Comparison of ENCODE assay signal across 19 mouse cellular contexts in the genomic region with DNA sequence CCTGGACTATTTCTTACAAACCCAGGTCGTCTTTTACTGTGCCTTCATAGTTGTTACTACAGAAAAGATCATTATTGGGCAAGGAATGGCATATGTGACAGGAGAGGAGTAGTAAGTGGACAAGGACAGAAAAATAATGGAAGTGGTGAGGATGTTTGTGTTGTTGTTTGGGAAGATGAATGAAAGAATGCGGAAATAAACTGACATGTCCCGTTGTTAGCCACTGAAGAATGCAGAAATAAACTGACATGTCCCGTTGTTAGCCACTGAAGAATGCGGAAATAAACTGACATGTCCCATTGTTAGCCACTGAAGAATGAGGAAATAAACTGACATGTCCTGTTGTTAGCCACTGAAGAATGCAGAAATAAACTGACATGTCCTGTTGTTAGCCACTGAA.
A peak's percentile ranks its signal among the peaks of the same experiment; 100 is the strongest.
DNase-seq lines count a peak whose midpoint lies in the region; ATAC-seq and TF ChIP-seq lines count a peak whose summit lies in the region.
"Had no signal": no experiment of that assay in that cellular context is flagged by ENCODE, and none has a peak within 500 bp of the region (broad histone marks: within the 10 kb centered on the region; RNA-seq: fewer than 3 reads in every experiment).

No protein-coding gene starts in this region.

- no peak for ATAC-seq in hindbrain, embryonic 11.5 days (ENCODE audit: low FRiP score)
- no peak for ATAC-seq in hindbrain, embryonic 14.5 days (ENCODE audit: low FRiP score)
- no peak for ATAC-seq in midbrain, postnatal 0 days (ENCODE audit: low FRiP score)
- ATAC-seq in midbrain, embryonic 16.5 days = no peak
- ATAC-seq: forebrain, embryonic 14.5 days had no signal

- 40% methylated on average over 5 of the region's 5 CpGs for WGBS in hindbrain, embryonic 11.5 days
- 24% methylated on average over 5 of the region's 5 CpGs for WGBS in hindbrain, embryonic 14.5 days
- WGBS in midbrain, postnatal 0 days = 29% methylated on average over 5 of the region's 5 CpGs
- 39% methylated on average over 5 of the region's 5 CpGs for WGBS in midbrain, embryonic 16.5 days

- H3K9ac ChIP-seq in hindbrain, embryonic 11.5 days (ENCODE audit: low read depth, low read length) = no peak overlapping the region
- H3K9ac ChIP-seq in hindbrain, embryonic 14.5 days = no peak overlapping the region
- H3K9ac ChIP-seq in midbrain, postnatal 0 days (replicated peaks; ENCODE audit: low read length, poor library complexity, severe bottlenecking) = no peak overlapping the region
- H3K9ac ChIP-seq in midbrain, embryonic 16.5 days (ENCODE audit: low read depth, low read length) = no peak overlapping the region
- H3K9ac ChIP-seq: embryonic facial prominence, embryonic 15.5 days; heart, embryonic 12.5 days; hindbrain, embryonic 12.5 days had no signal

- no peak overlapping the region for H3K4me3 ChIP-seq in hindbrain, embryonic 11.5 days (ENCODE audit: low read depth, low read length)
- no peak overlapping the region for H3K4me3 ChIP-seq in hindbrain, embryonic 14.5 days (replicated peaks; ENCODE audit: low read length)
- no peak overlapping the region for H3K4me3 ChIP-seq in midbrain, postnatal 0 days (ENCODE audit: low read depth, low read length)
- H3K4me3 ChIP-seq in midbrain, embryonic 16.5 days (ENCODE audit: low read depth, low read length) = no peak overlapping the region
- H3K4me3 ChIP-seq: embryonic facial prominence, embryonic 15.5 days; erythroblast, embryonic 14.5 days; forebrain, embryonic 10.5 days; gastrocnemius, adult 2 months; heart, embryonic 12.5 days; hindbrain, embryonic 12.5 days had no signal

- DNase-seq in hindbrain, embryonic 11.5 days (ENCODE audit: low spot score) = peak; percentile 21
- DNase-seq in hindbrain, embryonic 14.5 days (ENCODE audit: low spot score) = no peak
- DNase-seq in midbrain, postnatal 0 days (ENCODE audit: low spot score) = peak; percentile 15
- peak; percentile 21 for DNase-seq in retina, embryonic 14.5 days (ENCODE audit: low spot score)
- no peak for DNase-seq in spleen, adult 12 weeks (ENCODE audit: low spot score)
- DNase-seq in c-Kit-positive CD71-positive TER-119-positive erythroid progenitor cells, embryonic 14.5 days (ENCODE audit: low spot score) = no peak
- DNase-seq: adrenal gland, postnatal 10 days; cerebellum, adult 2 months; cerebellum, postnatal 10 days; gastrocnemius, adult 2 months; gastrocnemius, postnatal 25 days; heart, postnatal 36 days had no signal

- no peak overlapping the region for H3K27ac ChIP-seq in hindbrain, embryonic 11.5 days (ENCODE audit: low read depth, low read length)
- no peak overlapping the region for H3K27ac ChIP-seq in hindbrain, embryonic 14.5 days
- no peak overlapping the region for H3K27ac ChIP-seq in midbrain, postnatal 0 days (ENCODE audit: low read depth, low read length)
- H3K27ac ChIP-seq in midbrain, embryonic 16.5 days (ENCODE audit: low read length) = no peak overlapping the region
- H3K27ac ChIP-seq: embryonic facial prominence, embryonic 15.5 days; forebrain, embryonic 10.5 days; gastrocnemius, adult 2 months; hindbrain, embryonic 12.5 days had no signal

- no peaks in the 10 kb centered on the region for H3K9me3 ChIP-seq in hindbrain, embryonic 11.5 days (ENCODE audit: control insufficient read depth, low read length)
- H3K9me3 ChIP-seq in hindbrain, embryonic 14.5 days (ENCODE audit: control insufficient read depth, low read length) = no peaks in the 10 kb centered on the region
- no peaks in the 10 kb centered on the region for H3K9me3 ChIP-seq in midbrain, postnatal 0 days (ENCODE audit: low read length)
- no peaks in the 10 kb centered on the region for H3K9me3 ChIP-seq in midbrain, embryonic 16.5 days (replicated peaks; ENCODE audit: control insufficient read depth, low read length, poor library complexity, severe bottlenecking)
- H3K9me3 ChIP-seq: embryonic facial prominence, embryonic 15.5 days; forebrain, embryonic 10.5 days; heart, embryonic 12.5 days; hindbrain, embryonic 12.5 days had no signal

- no peaks in the 10 kb centered on the region for H3K36me3 ChIP-seq in hindbrain, embryonic 11.5 days (ENCODE audit: control insufficient read depth, insufficient read depth, low read length)
- no peaks in the 10 kb centered on the region for H3K36me3 ChIP-seq in hindbrain, embryonic 14.5 days (replicated peaks; ENCODE audit: control insufficient read depth, insufficient read depth)
- H3K36me3 ChIP-seq in midbrain, postnatal 0 days (ENCODE audit: insufficient read depth, low read length) = no peaks in the 10 kb centered on the region
- H3K36me3 ChIP-seq in midbrain, embryonic 16.5 days (ENCODE audit: control insufficient read depth, insufficient read depth, low read length) = no peaks in the 10 kb centered on the region
- H3K36me3 ChIP-seq: embryonic facial prominence, embryonic 15.5 days; forebrain, embryonic 10.5 days; heart, embryonic 12.5 days; hindbrain, embryonic 12.5 days had no signal

- 0 out of 2 replicates have a peak, but pooled peaks cover 2% of the 10 kb centered on the region for H3K27me3 ChIP-seq in hindbrain, embryonic 11.5 days (ENCODE audit: control insufficient read depth, insufficient read depth, low read length)
- H3K27me3 ChIP-seq in hindbrain, embryonic 14.5 days (ENCODE audit: control insufficient read depth, insufficient read depth, low read length) = peaks cover 6% of the 10 kb centered on the region; the same call in 1 of the 2 replicates
- no peaks in the 10 kb centered on the region for H3K27me3 ChIP-seq in midbrain, postnatal 0 days (ENCODE audit: insufficient read depth, low read length)
- H3K27me3 ChIP-seq in midbrain, embryonic 16.5 days (ENCODE audit: control insufficient read depth, insufficient read depth, low read depth, low read length) = no peaks in the 10 kb centered on the region
- H3K27me3 ChIP-seq: embryonic facial prominence, embryonic 15.5 days; heart, embryonic 12.5 days; hindbrain, embryonic 12.5 days had no signal

- H3K4me1 ChIP-seq in hindbrain, embryonic 11.5 days (replicated peaks; ENCODE audit: control insufficient read depth, insufficient read depth, low read length) = no peaks in the 10 kb centered on the region
- no peaks in the 10 kb centered on the region for H3K4me1 ChIP-seq in hindbrain, embryonic 14.5 days (replicated peaks; ENCODE audit: control insufficient read depth, insufficient read depth, low read length)
- H3K4me1 ChIP-seq in midbrain, postnatal 0 days (ENCODE audit: insufficient read depth, low read length) = no peaks in the 10 kb centered on the region
- H3K4me1 ChIP-seq in midbrain, embryonic 16.5 days (ENCODE audit: control insufficient read depth, insufficient read depth, low read length) = no peaks in the 10 kb centered on the region
- H3K4me1 ChIP-seq: embryonic facial prominence, embryonic 15.5 days; forebrain, embryonic 10.5 days; heart, embryonic 12.5 days; hindbrain, embryonic 12.5 days had no signal

- TF ChIP-seq CTCF in midbrain, postnatal 0 days (IDR thresholded peaks at IDR 0.05) = no peak

- H3K4me2 ChIP-seq in hindbrain, embryonic 11.5 days (replicated peaks; ENCODE audit: low read depth, low read length) = no peak overlapping the region
- no peak overlapping the region for H3K4me2 ChIP-seq in hindbrain, embryonic 14.5 days (replicated peaks)
- H3K4me2 ChIP-seq in midbrain, postnatal 0 days (ENCODE audit: low read depth, low read length, poor library complexity, severe bottlenecking) = no peak overlapping the region
- H3K4me2 ChIP-seq in midbrain, embryonic 16.5 days (ENCODE audit: low read length) = no peak overlapping the region
- H3K4me2 ChIP-seq: embryonic facial prominence, embryonic 15.5 days; heart, embryonic 12.5 days; hindbrain, embryonic 12.5 days had no signal

Comparison
In these comparisons a context has a peak if more than half of its experiments do, and no peak if none do; other contexts are left out.
1. DNase-seq: peak in hindbrain, embryonic 11.5 days (single experiment), midbrain, postnatal 0 days (single experiment) and retina, embryonic 14.5 days (single experiment); none in hindbrain, embryonic 14.5 days (single experiment), spleen, adult 12 weeks (single experiment) and c-Kit-positive CD71-positive TER-119-positive erythroid progenitor cells, embryonic 14.5 days (single experiment).